Mouse (Mus musculus) central nervous system, embryonic 14 days (tissue): ENCODE data around the gene Gm4353. TPM values are rescaled to one million over a fixed set of nuclear protein-coding genes. Genes with fewer than 3 reads are reported as not detected.

Experiments
- polyA plus RNA-seq: library from polyadenylated mRNA; depleted of rRNA; stranded (reverse); fragments of >200 nt; gene quantifications from 2 replicates; pipeline ENCODE4 v1.2.3, GENCODE M21; 2012; rRNA removed

Gm4353 gene
- 1.2 and 1.6 TPM in 2 replicates for polyA plus RNA-seq

DNA sequence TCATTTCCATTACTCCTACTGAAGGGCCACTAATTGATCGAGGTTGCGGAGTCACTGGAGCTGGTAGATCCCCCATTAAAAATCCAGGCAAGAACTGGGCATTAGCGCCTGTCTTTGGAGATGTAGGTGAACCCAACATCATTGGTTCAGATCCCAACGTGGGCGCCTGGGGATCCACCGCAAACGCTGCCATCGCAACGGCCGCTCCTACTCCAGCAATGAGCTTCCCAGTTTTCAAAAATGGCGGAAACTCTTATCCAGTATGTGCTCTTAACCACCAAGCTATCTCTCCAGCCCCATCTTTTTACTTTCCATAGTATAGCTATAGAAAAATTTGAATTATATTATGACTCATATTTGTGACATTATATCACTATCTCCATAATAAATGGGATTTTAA lies at the start of gene Gm4353:
Gene Gm4353 (minus strand): TSS at position 270 of the 400 bp plus-strand sequence.

GRCm38 (mm10) chr7:116039196-116039537 lies 45.3 kb downstream of the Gm4353 start, which contains the start of gene 1110004F10Rik:
Gene 1110004F10Rik, plus strand, starts transcription at chr7:116039397.

DNA sequence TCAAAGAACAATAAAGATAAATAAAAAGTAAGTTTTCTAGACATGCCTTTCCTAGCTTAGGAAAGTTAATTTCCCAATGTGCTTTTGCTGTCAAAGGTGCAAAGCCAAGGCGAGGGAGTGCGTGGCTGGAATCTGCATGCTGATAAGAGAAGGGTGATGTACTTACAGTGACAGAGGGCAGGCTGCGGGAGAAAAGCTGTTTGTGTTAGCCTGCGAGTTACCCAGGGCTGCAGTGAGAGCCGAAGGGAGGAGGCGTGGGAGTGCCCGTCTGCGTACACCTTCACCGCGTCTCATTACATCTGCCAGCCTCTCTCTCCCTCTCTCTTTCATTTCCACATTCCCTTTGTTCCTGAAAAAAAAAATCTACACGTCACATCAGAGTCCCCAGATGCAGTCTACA lies 45.9 kb downstream of the Gm4353 start, which contains the start of gene Sox6:
Gene Sox6 (minus strand): TSS at position 286 of the 400 bp plus-strand sequence.

Other genes with a start within 250 kb of the Gm4353 start
- 17.7 and 20.9 TPM in 2 replicates for gene Sox6, start 45.8 kb downstream of the Gm4353 start, polyA plus RNA-seq
- 201 and 218 TPM in 2 replicates for gene 1110004F10Rik, start 45.2 kb downstream of the Gm4353 start, polyA plus RNA-seq
- gene Plekha7, start 223.7 kb upstream of the Gm4353 start, polyA plus RNA-seq, result 11.6 and 12.5 TPM in 2 replicates
- gene Rps13, start 249.6 kb upstream of the Gm4353 start, polyA plus RNA-seq, result 965 and 1,002 TPM in 2 replicates